Mouse (Mus musculus): Measurements from ENCODE around the gene Sdccag8. TPM values are rescaled to one million over a fixed set of nuclear protein-coding genes. Genes with fewer than 3 reads are reported as not detected.

Gene Sdccag8
- polyA plus RNA-seq, 1 experiment from 2014 or later, result 18.2 TPM

DNA sequence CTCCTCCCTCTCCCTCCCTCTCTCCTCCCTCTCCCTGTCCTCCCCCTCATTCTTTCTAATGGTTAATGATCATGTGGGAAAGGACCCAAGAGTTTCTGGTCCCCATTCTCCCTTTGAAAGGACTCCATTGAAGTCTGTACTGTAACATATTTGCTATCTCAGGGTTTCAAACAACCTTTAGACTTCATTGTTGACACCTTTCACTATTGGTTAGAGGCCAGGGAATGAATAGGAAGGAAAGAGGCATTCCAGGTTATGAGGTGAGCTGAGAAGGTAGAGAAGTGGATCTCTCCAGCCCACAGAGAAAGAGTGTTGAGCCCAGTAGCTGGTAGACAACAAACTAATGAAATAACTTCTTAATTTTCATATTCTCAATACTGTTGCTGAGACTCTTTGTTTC is 59.7 kb downstream of the Sdccag8 start:
- H3K9me3 ChIP-seq (ENCODE audit: control insufficient read depth, low read length), result no peaks in the 10 kb centered on the region
- no peak overlapping the region for H3K4me2 ChIP-seq (ENCODE audit: low read depth, low read length)
- DNase-seq (ENCODE audit: low spot score), result no peak
- no peaks in the 10 kb centered on the region for H3K36me3 ChIP-seq (ENCODE audit: control insufficient read depth, insufficient read depth, low read length)
- H3K27me3 ChIP-seq (replicated peaks; ENCODE audit: control insufficient read depth, insufficient read depth, low read length), result no peaks in the 10 kb centered on the region
- no peaks in the 10 kb centered on the region for H3K4me1 ChIP-seq (ENCODE audit: control insufficient read depth, insufficient read depth, low read length)
- no peak overlapping the region for H3K4me3 ChIP-seq (ENCODE audit: low read depth, low read length)
- H3K27ac ChIP-seq (replicated peaks; ENCODE audit: low read depth, low read length), result no peak overlapping the region
- ATAC-seq (ENCODE audit: low read depth), result no peak
- H3K9ac ChIP-seq (ENCODE audit: low read depth, low read length), result no peak overlapping the region

DNA sequence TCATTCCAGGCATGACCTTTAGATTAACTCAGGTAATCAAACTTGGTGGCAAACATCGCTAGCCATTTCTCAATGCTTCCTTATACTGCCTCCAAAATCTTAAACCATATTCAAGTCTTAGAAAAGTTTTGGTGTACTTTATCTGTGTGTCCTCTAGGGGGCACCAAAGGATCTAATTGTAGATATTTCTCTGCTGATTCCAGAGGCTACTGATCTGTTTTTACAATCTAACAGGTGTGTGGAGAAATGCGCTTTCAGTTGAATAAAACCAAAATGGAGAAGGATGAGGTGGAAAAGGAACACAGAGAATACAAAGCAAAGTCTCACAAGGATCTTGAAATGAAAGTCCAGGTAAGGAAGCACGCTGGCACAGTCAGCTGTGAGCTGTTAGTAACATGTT is 63.3 kb downstream of the Sdccag8 start:
- DNase-seq (ENCODE audit: low spot score), result peak; percentile 83
- 32% methylated on average over 3 of the region's 3 CpGs for WGBS
- ATAC-seq (ENCODE audit: low read depth), result no peak
- Histone ChIP-seq H3K36me3 (ENCODE audit: control insufficient read depth, insufficient read depth, low read length) (no peaks in the 10 kb centered on the region), H3K9ac (ENCODE audit: low read depth, low read length) (no peak overlapping the region), H3K4me2 (ENCODE audit: low read depth, low read length) (no peak overlapping the region), H3K27me3 (replicated peaks; ENCODE audit: control insufficient read depth, insufficient read depth, low read length) (no peaks in the 10 kb centered on the region), H3K27ac (replicated peaks; ENCODE audit: low read depth, low read length) (no peak overlapping the region), H3K4me3 (ENCODE audit: low read depth, low read length) (no peak overlapping the region), H3K9me3 (ENCODE audit: control insufficient read depth, low read length) (no peaks in the 10 kb centered on the region), H3K4me1 (ENCODE audit: control insufficient read depth, insufficient read depth, low read length) (no peaks in the 10 kb centered on the region)

GRCm38 (mm10) chr1:176879005-176879404 is 64.5 kb downstream of the Sdccag8 start:
- no peak overlapping the region for H3K27ac ChIP-seq (replicated peaks; ENCODE audit: low read depth, low read length)
- no peak overlapping the region for H3K4me3 ChIP-seq (ENCODE audit: low read depth, low read length)
- no peak overlapping the region for H3K4me2 ChIP-seq (ENCODE audit: low read depth, low read length)
- no peak overlapping the region for H3K9ac ChIP-seq (ENCODE audit: low read depth, low read length)
- H3K9me3 ChIP-seq (ENCODE audit: control insufficient read depth, low read length), result no peaks in the 10 kb centered on the region
- H3K27me3 ChIP-seq (replicated peaks; ENCODE audit: control insufficient read depth, insufficient read depth, low read length), result no peaks in the 10 kb centered on the region
- H3K4me1 ChIP-seq (ENCODE audit: control insufficient read depth, insufficient read depth, low read length), result no peaks in the 10 kb centered on the region
- H3K36me3 ChIP-seq (ENCODE audit: control insufficient read depth, insufficient read depth, low read length), result no peaks in the 10 kb centered on the region
- DNase-seq (ENCODE audit: low spot score) (peak; percentile 50), ATAC-seq (ENCODE audit: low read depth) (no peak)
- 52% methylated on average over 2 of the region's 2 CpGs for whole genome bisulfite sequencing

- Histone ChIP-seq H3K27ac (replicated peaks; ENCODE audit: low read depth, low read length) (no peak overlapping the region), H3K36me3 (ENCODE audit: control insufficient read depth, insufficient read depth, low read length) (no peaks in the 10 kb centered on the region), H3K27me3 (replicated peaks; ENCODE audit: control insufficient read depth, insufficient read depth, low read length) (no peaks in the 10 kb centered on the region), H3K9ac (ENCODE audit: low read depth, low read length) (no peak overlapping the region), H3K4me1 (ENCODE audit: control insufficient read depth, insufficient read depth, low read length) (no peaks in the 10 kb centered on the region), H3K4me2 (ENCODE audit: low read depth, low read length) (no peak overlapping the region), H3K4me3 (ENCODE audit: low read depth, low read length) (no peak overlapping the region), H3K9me3 (ENCODE audit: control insufficient read depth, low read length) (no peaks in the 10 kb centered on the region)
- DNase-seq (ENCODE audit: low spot score), result no peak
- WGBS, result 55% methylated on average over 6 of the region's 6 CpGs
- no peak for ATAC-seq (ENCODE audit: low read depth)
These were observed 65.2 kb downstream of the Sdccag8 start for GRCm38 (mm10) chr1:176879614-176880013.

DNA sequence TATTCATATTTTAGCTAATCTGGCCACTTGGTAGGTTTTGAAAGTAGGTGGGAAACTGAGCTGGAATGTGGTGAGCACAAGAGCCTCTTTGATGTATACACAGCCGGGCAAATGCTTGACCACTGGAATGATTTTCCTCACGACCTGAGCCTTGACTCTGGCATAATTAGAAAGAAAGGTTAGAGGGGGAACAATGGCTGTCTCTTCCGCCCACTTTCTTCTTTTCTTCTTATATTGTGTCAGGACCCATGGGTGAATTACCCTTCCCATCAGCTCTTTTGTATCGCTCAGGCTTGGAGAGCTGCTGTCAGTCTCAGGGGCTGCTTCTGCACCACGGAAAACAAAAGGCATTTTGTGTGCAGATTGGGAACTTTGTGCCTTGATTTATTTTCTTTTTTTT is 65.6 kb downstream of the Sdccag8 start:
- Histone ChIP-seq H3K27me3 (replicated peaks; ENCODE audit: control insufficient read depth, insufficient read depth, low read length) (no peaks in the 10 kb centered on the region), H3K9me3 (ENCODE audit: control insufficient read depth, low read length) (no peaks in the 10 kb centered on the region), H3K4me3 (ENCODE audit: low read depth, low read length) (no peak overlapping the region), H3K4me2 (ENCODE audit: low read depth, low read length) (no peak overlapping the region), H3K4me1 (ENCODE audit: control insufficient read depth, insufficient read depth, low read length) (no peaks in the 10 kb centered on the region), H3K27ac (replicated peaks; ENCODE audit: low read depth, low read length) (no peak overlapping the region), H3K9ac (ENCODE audit: low read depth, low read length) (no peak overlapping the region), H3K36me3 (ENCODE audit: control insufficient read depth, insufficient read depth, low read length) (no peaks in the 10 kb centered on the region)
- DNase-seq (ENCODE audit: low spot score) (no peak), ATAC-seq (ENCODE audit: low read depth) (no peak)
- 36% methylated on average over 5 of the region's 5 CpGs for WGBS

GRCm38 (mm10) chr1:176880943-176881342 is 66.5 kb downstream of the Sdccag8 start:
- no peak overlapping the region for H3K4me2 ChIP-seq (ENCODE audit: low read depth, low read length)
- no peak overlapping the region for H3K27ac ChIP-seq (replicated peaks; ENCODE audit: low read depth, low read length)
- no peaks in the 10 kb centered on the region for H3K4me1 ChIP-seq (ENCODE audit: control insufficient read depth, insufficient read depth, low read length)
- no peak overlapping the region for H3K9ac ChIP-seq (ENCODE audit: low read depth, low read length)
- no peaks in the 10 kb centered on the region for H3K9me3 ChIP-seq (ENCODE audit: control insufficient read depth, low read length)
- DNase-seq (ENCODE audit: low spot score), result no peak
- no peak overlapping the region for H3K4me3 ChIP-seq (ENCODE audit: low read depth, low read length)
- ATAC-seq (ENCODE audit: low read depth), result no peak
- 56% methylated on average over 6 of the region's 6 CpGs for WGBS
- H3K36me3 ChIP-seq (ENCODE audit: control insufficient read depth, insufficient read depth, low read length), result no peaks in the 10 kb centered on the region
- H3K27me3 ChIP-seq (replicated peaks; ENCODE audit: control insufficient read depth, insufficient read depth, low read length), result no peaks in the 10 kb centered on the region

DNA sequence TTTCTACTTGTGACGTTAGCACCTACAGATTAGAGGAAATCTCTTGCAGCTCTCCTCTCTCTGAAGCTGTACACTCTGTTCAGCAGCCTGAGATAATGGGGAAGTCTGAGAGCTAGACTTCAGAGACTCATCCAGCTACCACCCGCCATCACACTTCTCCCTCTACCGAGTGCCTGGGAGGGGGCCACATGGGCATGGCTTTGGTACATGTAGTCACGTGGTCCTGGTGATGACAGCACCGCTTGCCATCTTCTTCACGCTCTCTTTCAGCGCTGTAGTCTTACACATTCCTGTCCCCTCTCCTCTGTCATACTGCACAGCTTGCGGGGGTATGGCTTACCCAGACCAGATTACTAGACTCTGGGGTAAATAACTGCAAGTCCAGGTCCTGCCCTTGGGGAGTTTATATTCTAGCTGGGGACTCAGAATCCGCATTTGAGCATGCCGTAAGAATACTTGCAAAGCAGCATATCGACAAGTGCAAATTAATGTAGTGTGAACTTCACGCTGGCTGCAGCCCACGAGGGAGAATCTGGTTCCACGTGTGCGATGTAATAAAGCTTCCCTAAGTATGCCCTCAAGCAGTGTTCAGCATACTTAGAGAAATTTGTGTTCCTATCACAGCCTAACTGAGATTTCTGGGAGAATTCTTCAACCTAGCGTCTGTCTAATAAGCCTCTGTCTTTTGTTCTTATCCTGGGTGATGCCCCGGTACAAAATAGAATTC is 70.9 kb downstream of the Sdccag8 start:
- no peak overlapping the region for H3K4me3 ChIP-seq (ENCODE audit: low read depth, low read length)
- H3K4me2 ChIP-seq (ENCODE audit: low read depth, low read length), result no peak overlapping the region
- no peak overlapping the region for H3K9ac ChIP-seq (ENCODE audit: low read depth, low read length)
- no peak for DNase-seq (ENCODE audit: low spot score)
- no peaks in the 10 kb centered on the region for H3K4me1 ChIP-seq (ENCODE audit: control insufficient read depth, insufficient read depth, low read length)
- no peaks in the 10 kb centered on the region for H3K9me3 ChIP-seq (ENCODE audit: control insufficient read depth, low read length)
- H3K27ac ChIP-seq (replicated peaks; ENCODE audit: low read depth, low read length), result no peak overlapping the region
- no peaks in the 10 kb centered on the region for H3K36me3 ChIP-seq (ENCODE audit: control insufficient read depth, insufficient read depth, low read length)
- ATAC-seq (ENCODE audit: low read depth), result no peak
- H3K27me3 ChIP-seq (replicated peaks; ENCODE audit: control insufficient read depth, insufficient read depth, low read length), result no peaks in the 10 kb centered on the region
- WGBS, result 68% methylated on average over 17 of the region's 17 CpGs

GRCm38 (mm10) chr1:176886002-176886401 is 71.5 kb downstream of the Sdccag8 start:
- DNase-seq (ENCODE audit: low spot score), result no peak

DNA sequence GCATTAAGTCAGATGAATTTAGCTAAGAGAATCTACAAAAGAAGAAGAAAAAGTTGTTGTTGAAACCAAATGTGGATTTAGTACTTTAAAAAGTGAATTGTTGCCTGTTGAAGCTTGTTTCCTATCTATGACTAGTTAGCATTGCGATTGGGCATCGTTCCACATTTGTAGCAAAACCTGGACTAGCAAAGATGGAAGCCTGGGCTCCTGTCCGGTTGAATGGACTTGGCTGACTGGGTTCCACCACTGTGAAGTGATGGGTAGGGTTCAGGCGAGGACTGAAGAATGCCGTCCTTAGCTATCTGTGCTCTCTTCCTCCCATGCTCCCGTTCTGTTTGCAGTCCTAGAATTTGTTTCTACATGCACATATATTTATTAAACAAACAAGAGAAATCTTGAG is 89.3 kb downstream of the Sdccag8 start:
- Histone ChIP-seq H3K9ac (ENCODE audit: low read depth, low read length) (no peak overlapping the region), H3K4me1 (ENCODE audit: control insufficient read depth, insufficient read depth, low read length) (no peaks in the 10 kb centered on the region), H3K4me2 (ENCODE audit: low read depth, low read length) (no peak overlapping the region), H3K4me3 (ENCODE audit: low read depth, low read length) (no peak overlapping the region), H3K36me3 (ENCODE audit: control insufficient read depth, insufficient read depth, low read length) (no peaks in the 10 kb centered on the region), H3K9me3 (ENCODE audit: control insufficient read depth, low read length) (0 out of 2 replicates have a peak, but pooled peaks cover 3% of the 10 kb centered on the region), H3K27ac (replicated peaks; ENCODE audit: low read depth, low read length) (no peak overlapping the region), H3K27me3 (replicated peaks; ENCODE audit: control insufficient read depth, insufficient read depth, low read length) (no peaks in the 10 kb centered on the region)
- 84% methylated on average over 6 of the region's 6 CpGs for WGBS
- no peak for ATAC-seq (ENCODE audit: low read depth)
- DNase-seq (ENCODE audit: low spot score), result no peak

More at GRCm38 (mm10) chr1:176886002-176886401, 71.5 kb downstream of the Sdccag8 start:
- no peak for ATAC-seq (ENCODE audit: low read depth)
- Histone ChIP-seq H3K9ac (ENCODE audit: low read depth, low read length) (no peak overlapping the region), H3K27ac (replicated peaks; ENCODE audit: low read depth, low read length) (no peak overlapping the region), H3K4me2 (ENCODE audit: low read depth, low read length) (no peak overlapping the region), H3K4me1 (ENCODE audit: control insufficient read depth, insufficient read depth, low read length) (no peaks in the 10 kb centered on the region), H3K36me3 (ENCODE audit: control insufficient read depth, insufficient read depth, low read length) (no peaks in the 10 kb centered on the region), H3K9me3 (ENCODE audit: control insufficient read depth, low read length) (no peaks in the 10 kb centered on the region), H3K4me3 (ENCODE audit: low read depth, low read length) (no peak overlapping the region), H3K27me3 (replicated peaks; ENCODE audit: control insufficient read depth, insufficient read depth, low read length) (no peaks in the 10 kb centered on the region)
- WGBS, result 76% methylated on average over 5 of the region's 5 CpGs
